Mouse (Mus musculus) cerebellum, postnatal 25 days (tissue): ENCODE results near the gene Asb17.
"Not testable (repeated sequence)": the region's sequence is repeated elsewhere in the genome, so short reads cannot be mapped to it uniquely, and the experiment has no call there.

Experiments used
- DNase-seq, 2 experiments: peaks; one replicate each; pipeline ENCODE4 v3.0.0; 2021; ENCODE audit warnings: mixed read lengths in 2 of 2

Asb17 gene

GRCm38 (mm10) chr3:153832654-153832945, 11.4 kb upstream of the Asb17 start:
- DNase-seq, result no peak

- no peak for DNase-seq
These were observed 9.9 kb upstream of the Asb17 start for GRCm38 (mm10) chr3:153834071-153834470.

GRCm38 (mm10) chr3:153835455-153836086, 8.4 kb upstream of the Asb17 start:
- DNase-seq, result peak; percentile 60 to 81

GRCm38 (mm10) chr3:153836316-153836715, 7.7 kb upstream of the Asb17 start:
- DNase-seq, result no peak

GRCm38 (mm10) chr3:153837593-153837992, 6.4 kb upstream of the Asb17 start:
- no peak for DNase-seq

- DNase-seq, result no peak
These were observed 748 bp downstream of the Asb17 start for GRCm38 (mm10) chr3:153844757-153845156.

GRCm38 (mm10) chr3:153845500-153845899, 1.5 kb downstream of the Asb17 start:
- no peak for DNase-seq

GRCm38 (mm10) chr3:153846109-153846508, 2.1 kb downstream of the Asb17 start:
- no peak for DNase-seq

- no peak for DNase-seq
These were observed 3.3 kb downstream of the Asb17 start for GRCm38 (mm10) chr3:153847207-153847733.

GRCm38 (mm10) chr3:153849368-153850015, 5.5 kb downstream of the Asb17 start:
- DNase-seq, result no peak

GRCm38 (mm10) chr3:153850759-153851158, 6.8 kb downstream of the Asb17 start:
- DNase-seq, result no peak

GRCm38 (mm10) chr3:153852266-153852665, 8.3 kb downstream of the Asb17 start:
- no peak for DNase-seq

- DNase-seq, result no peak
These were observed 14.5 kb downstream of the Asb17 start for GRCm38 (mm10) chr3:153858350-153859001.

- not testable (repeated sequence) for DNase-seq
These were observed 16.4 kb downstream of the Asb17 start for GRCm38 (mm10) chr3:153860392-153860791.

- DNase-seq, result no peak
These were observed 19.8 kb downstream of the Asb17 start for GRCm38 (mm10) chr3:153863816-153864215.

- DNase-seq, result no peak
These were observed 20.8 kb downstream of the Asb17 start for GRCm38 (mm10) chr3:153864636-153865429.

- peak in 1 of 2 experiments; percentile 11 for DNase-seq
These were observed 23.4 kb downstream of the Asb17 start for GRCm38 (mm10) chr3:153867149-153868136.

GRCm38 (mm10) chr3:153871396-153871795, 27.4 kb downstream of the Asb17 start:
- no peak for DNase-seq

GRCm38 (mm10) chr3:153886296-153886695, 42.3 kb downstream of the Asb17 start:
- no peak for DNase-seq

- no peak for DNase-seq
These were observed 44.1 kb downstream of the Asb17 start for GRCm38 (mm10) chr3:153888141-153888540.

GRCm38 (mm10) chr3:153889188-153889781, 45.3 kb downstream of the Asb17 start:
- DNase-seq, result no peak
